Mouse (Mus musculus) layer of hippocampus, adult 9-11 months (tissue): ENCODE results near the gene Itgb5.

Source experiments
- DNase-seq: peaks from one replicate; pipeline ENCODE4 v3.0.0; 2022

Itgb5 gene

GRCm38 (mm10) chr16:33832728-33833428, 3.4 kb downstream of the Itgb5 start:
- DNase-seq = peak; percentile 40

- no peak for DNase-seq
These were observed 3.9 kb downstream of the Itgb5 start for GRCm38 (mm10) chr16:33833429-33833753.

GRCm38 (mm10) chr16:33833781-33834482, 4.5 kb downstream of the Itgb5 start:
- DNase-seq = peak; percentile 34

GRCm38 (mm10) chr16:33836676-33837075, 7.2 kb downstream of the Itgb5 start:
- DNase-seq = peak; percentile 62

- peak; percentile 59 for DNase-seq
These were observed 7.7 kb downstream of the Itgb5 start for GRCm38 (mm10) chr16:33837191-33837590.

GRCm38 (mm10) chr16:33840616-33841015, 11.2 kb downstream of the Itgb5 start:
- DNase-seq = no peak

- no peak for DNase-seq
These were observed 12.8 kb downstream of the Itgb5 start for GRCm38 (mm10) chr16:33842081-33842880.

- DNase-seq = no peak
These were observed 14.7 kb downstream of the Itgb5 start for GRCm38 (mm10) chr16:33844150-33844611.

GRCm38 (mm10) chr16:33844866-33845265, 15.4 kb downstream of the Itgb5 start:
- no peak for DNase-seq

GRCm38 (mm10) chr16:33853271-33853670, 23.8 kb downstream of the Itgb5 start:
- DNase-seq = no peak

GRCm38 (mm10) chr16:33858766-33859165, 29.3 kb downstream of the Itgb5 start:
- DNase-seq = no peak

- no peak for DNase-seq
These were observed 29.9 kb downstream of the Itgb5 start for GRCm38 (mm10) chr16:33859380-33859779.

- peak; percentile 96 for DNase-seq
These were observed 30.7 kb downstream of the Itgb5 start for GRCm38 (mm10) chr16:33859988-33860700.

- no peak for DNase-seq
These were observed 32.9 kb downstream of the Itgb5 start for GRCm38 (mm10) chr16:33862406-33862805.

- DNase-seq = no peak
These were observed 33.8 kb downstream of the Itgb5 start for GRCm38 (mm10) chr16:33863208-33863751.

- DNase-seq = no peak
These were observed 40.8 kb downstream of the Itgb5 start for GRCm38 (mm10) chr16:33870224-33870785.

GRCm38 (mm10) chr16:33870988-33871758, 41.7 kb downstream of the Itgb5 start:
- no peak for DNase-seq

GRCm38 (mm10) chr16:33871865-33872443, 42.5 kb downstream of the Itgb5 start:
- DNase-seq = no peak

GRCm38 (mm10) chr16:33873282-33873681, 43.8 kb downstream of the Itgb5 start:
- DNase-seq = no peak

- DNase-seq = no peak
These were observed 48.7 kb downstream of the Itgb5 start for GRCm38 (mm10) chr16:33878041-33878783.
